Mouse (Mus musculus): ENCODE data around the gene Mogs.

DNA sequence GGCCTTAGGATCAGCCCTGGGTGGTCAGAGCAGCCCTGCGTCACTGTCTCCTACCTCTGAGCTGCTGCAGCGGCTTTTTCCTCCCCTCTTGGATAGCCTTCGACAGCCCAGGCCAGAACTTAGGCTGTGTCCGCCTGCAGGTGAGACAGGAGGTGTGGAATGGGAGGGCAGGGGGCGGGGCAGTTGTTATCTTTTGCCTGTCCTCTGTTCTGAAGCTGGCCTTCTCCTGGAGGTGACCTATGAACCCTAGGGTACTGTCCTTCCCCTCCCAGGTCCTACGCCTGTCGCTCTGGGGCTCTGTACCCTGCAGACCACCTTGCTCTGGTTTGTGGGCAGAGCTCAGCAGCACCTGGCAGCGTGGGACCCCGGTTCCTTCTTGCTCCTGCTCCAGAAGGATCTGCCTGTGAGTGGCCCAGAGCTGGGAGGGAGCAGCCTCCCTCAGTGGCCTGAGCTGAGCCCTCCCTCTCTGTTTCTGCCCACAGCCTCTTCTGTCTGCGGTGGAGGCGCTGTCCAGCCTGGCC lies 12.1 kb upstream of the Mogs start:
- no peak for TF ChIP-seq KAT2A (IDR thresholded peaks at IDR 0.05; ENCODE audit: insufficient replicate concordance, low read length)
- TF ChIP-seq POLR2A (IDR thresholded peaks at IDR 0.05; ENCODE audit: low read depth, low read length) = no peak
- TF ChIP-seq HCFC1 (IDR thresholded peaks at IDR 0.05; ENCODE audit: low read depth, low read length) = no peak
- TF ChIP-seq USF2 (conservative IDR thresholded peaks at IDR 0.05; ENCODE audit: low read depth, low read length) = no peak
- no peak for TF ChIP-seq GABPA (IDR thresholded peaks at IDR 0.05; ENCODE audit: insufficient replicate concordance, low read depth, low read length)
- TF ChIP-seq ZMIZ1 (IDR thresholded peaks at IDR 0.05; ENCODE audit: low read depth, low read length) = no peak
- no peak for TF ChIP-seq ZNF384 (IDR thresholded peaks at IDR 0.05; ENCODE audit: low read depth, low read length)

Measured in CH12.LX (cell line).